12 mouse cellular contexts compared by ENCODE assay signal in genomic region chr10:19904077-19904820, GRCm38 (mm10). TPM values are rescaled to one million over a fixed set of nuclear protein-coding genes. Genes with fewer than 3 reads are reported as not detected.
A peak's percentile ranks its signal among the peaks of the same experiment; 100 is the strongest.
DNase-seq lines count a peak whose midpoint lies in the region; TF ChIP-seq lines count a peak whose summit lies in the region.
"Had no signal": no experiment of that assay in that cellular context is flagged by ENCODE, and none has a peak within 500 bp of the region (broad histone marks: within the 10 kb centered on the region; RNA-seq: fewer than 3 reads in every experiment).

No protein-coding gene starts in this region.

- no peak overlapping the region for H3K4me3 ChIP-seq in gastrocnemius, adult 2 months
- H3K4me3 ChIP-seq: liver, embryonic 12.5 days had no signal

- peak; percentile 89 for DNase-seq in right cerebral cortex, adult 18-20 months
- DNase-seq in right cerebral cortex, postnatal 4 days: no peak
- DNase-seq in cerebellum, postnatal 36 days: peak; percentile 51 to 55
- DNase-seq in layer of hippocampus, postnatal 14 days (ENCODE audit: low spot score in 2 of 2): peak; percentile 12 to 39
- DNase-seq in right cerebral cortex, postnatal 25 days: peak; percentile 54
- no peak for DNase-seq in B cell, adult 2 months
- DNase-seq in urinary bladder, postnatal 14 days (ENCODE audit: low spot score): no peak
- DNase-seq in gastrocnemius, adult 2 months: no peak
- DNase-seq: forebrain, postnatal 0 days; lung, postnatal 4 days had no signal

- intact Hi-C loops in gastrocnemius, adult 2 months (cut with DNase I): no loop called here

- no peak for TF ChIP-seq CTCF in gastrocnemius, adult 2 months (IDR thresholded peaks at IDR 0.05)

- H3K27ac ChIP-seq in gastrocnemius, adult 2 months: no peak overlapping the region
- H3K27ac ChIP-seq: hindbrain, postnatal 0 days; liver, embryonic 12.5 days had no signal

RNA-seq across cellular contexts. Expression of gene Pex7, which starts 3.2 kb away (rescaled TPM):
- total RNA-seq in layer of hippocampus, postnatal 14 days (2021): 10 to 100 TPM; 25.7 to 28.6 TPM
- 10 to 100 TPM; 16.1 to 23.8 TPM for total RNA-seq in gastrocnemius, adult 2 months (2021)

RNA-seq across cellular contexts. Expression of gene Map3k5, which starts 30.0 kb away (rescaled TPM):
- 10 to 100 TPM; 24.2 to 24.4 TPM for total RNA-seq in layer of hippocampus, postnatal 14 days (2021)
- total RNA-seq in gastrocnemius, adult 2 months (2021): 10 to 100 TPM in 1 of 2 experiments, 1 to 10 TPM in 1; 8.6 to 15.2 TPM

RNA-seq across cellular contexts. Expression of gene Slc35d3, which starts 53.0 kb away (rescaled TPM):
- under 1 TPM; 0.55 to 0.81 TPM for total RNA-seq in layer of hippocampus, postnatal 14 days (2021)
- not detected for total RNA-seq in gastrocnemius, adult 2 months (2021)

Comparison
In these comparisons a context has a peak if more than half of its experiments do, and no peak if none do; other contexts are left out.
1. DNase-seq: peak in right cerebral cortex, adult 18-20 months (single experiment), cerebellum, postnatal 36 days (2 of 2), layer of hippocampus, postnatal 14 days (2 of 2) and right cerebral cortex, postnatal 25 days (single experiment); none in right cerebral cortex, postnatal 4 days (single experiment), B cell, adult 2 months (0 of 2), urinary bladder, postnatal 14 days (single experiment) and gastrocnemius, adult 2 months (single experiment).